Mouse (Mus musculus): Measurements from ENCODE around the gene Arpp21. TPM values are rescaled to one million over a fixed set of nuclear protein-coding genes. Genes with fewer than 3 reads are reported as not detected.
A peak's percentile ranks its signal among the peaks of the same experiment; 100 is the strongest.

Gene Arpp21
- polyA plus RNA-seq, 1 experiment from 2014 or later = 56.9 TPM

- no peaks in the 10 kb centered on the region for H3K9me3 ChIP-seq (replicated peaks; ENCODE audit: control insufficient read depth, low read length, poor library complexity, severe bottlenecking)
- H3K4me1 ChIP-seq (ENCODE audit: control insufficient read depth, insufficient read depth, low read length) = no peaks in the 10 kb centered on the region
- peaks cover 2% of the 10 kb centered on the region; the same call in 1 of the 2 replicates for H3K36me3 ChIP-seq (ENCODE audit: control insufficient read depth, insufficient read depth, low read length)
- H3K9ac ChIP-seq (ENCODE audit: low read depth, low read length) = no peak overlapping the region
- no peak overlapping the region for H3K4me2 ChIP-seq (ENCODE audit: low read length)
- no peaks in the 10 kb centered on the region for H3K27me3 ChIP-seq (ENCODE audit: control insufficient read depth, insufficient read depth, low read depth, low read length)
- no peak overlapping the region for H3K27ac ChIP-seq (ENCODE audit: low read length)
- 82% methylated on average over 2 of the region's 2 CpGs for WGBS
- H3K4me3 ChIP-seq (ENCODE audit: low read depth, low read length) = no peak overlapping the region
- no peak for ATAC-seq
Measured at GRCm38 (mm10) chr9:112225046-112225445, 10.7 kb downstream of the Arpp21 start.

- WGBS = 86% methylated on average over 8 of the region's 8 CpGs
- ATAC-seq = no peak
- H3K27ac ChIP-seq (ENCODE audit: low read length) = no peak overlapping the region
Measured at GRCm38 (mm10) chr9:112219372-112219771, 16.4 kb downstream of the Arpp21 start.

GRCm38 (mm10) chr9:112218237-112218636 is 17.5 kb downstream of the Arpp21 start:
- no peak for ATAC-seq
- H3K27ac ChIP-seq (ENCODE audit: low read length) = no peak overlapping the region
- H3K27me3 ChIP-seq (ENCODE audit: control insufficient read depth, insufficient read depth, low read depth, low read length) = no peaks in the 10 kb centered on the region
- no peaks in the 10 kb centered on the region for H3K9me3 ChIP-seq (replicated peaks; ENCODE audit: control insufficient read depth, low read length, poor library complexity, severe bottlenecking)
- H3K4me3 ChIP-seq (ENCODE audit: low read depth, low read length) = no peak overlapping the region
- H3K4me1 ChIP-seq (ENCODE audit: control insufficient read depth, insufficient read depth, low read length) = peaks cover 2% of the 10 kb centered on the region; the same call in 1 of the 2 replicates
- H3K36me3 ChIP-seq (ENCODE audit: control insufficient read depth, insufficient read depth, low read length) = peaks cover 4% of the 10 kb centered on the region; the same call in 1 of the 2 replicates
- WGBS = 71% methylated on average over 3 of the region's 3 CpGs
- no peak overlapping the region for H3K4me2 ChIP-seq (ENCODE audit: low read length)
- H3K9ac ChIP-seq (ENCODE audit: low read depth, low read length) = no peak overlapping the region

More at GRCm38 (mm10) chr9:112219372-112219771, 16.4 kb downstream of the Arpp21 start:
- Histone ChIP-seq H3K36me3 (ENCODE audit: control insufficient read depth, insufficient read depth, low read length) (peaks cover 4% of the 10 kb centered on the region; the same call in 1 of the 2 replicates), H3K9me3 (replicated peaks; ENCODE audit: control insufficient read depth, low read length, poor library complexity, severe bottlenecking) (no peaks in the 10 kb centered on the region), H3K4me1 (ENCODE audit: control insufficient read depth, insufficient read depth, low read length) (peaks cover 2% of the 10 kb centered on the region; the same call in 1 of the 2 replicates), H3K4me3 (ENCODE audit: low read depth, low read length) (no peak overlapping the region), H3K4me2 (ENCODE audit: low read length) (no peak overlapping the region), H3K27me3 (ENCODE audit: control insufficient read depth, insufficient read depth, low read depth, low read length) (no peaks in the 10 kb centered on the region), H3K9ac (ENCODE audit: low read depth, low read length) (no peak overlapping the region)

- WGBS = 81% methylated on average over 4 of the region's 4 CpGs
- Histone ChIP-seq H3K9ac (ENCODE audit: low read depth, low read length) (no peak overlapping the region), H3K9me3 (replicated peaks; ENCODE audit: control insufficient read depth, low read length, poor library complexity, severe bottlenecking) (no peaks in the 10 kb centered on the region), H3K4me1 (ENCODE audit: control insufficient read depth, insufficient read depth, low read length) (peaks cover 2% of the 10 kb centered on the region; the same call in 1 of the 2 replicates), H3K4me3 (ENCODE audit: low read depth, low read length) (no peak overlapping the region), H3K27me3 (ENCODE audit: control insufficient read depth, insufficient read depth, low read depth, low read length) (no peaks in the 10 kb centered on the region), H3K27ac (ENCODE audit: low read length) (no peak overlapping the region), H3K36me3 (ENCODE audit: control insufficient read depth, insufficient read depth, low read length) (peaks cover 2% of the 10 kb centered on the region; the same call in 1 of the 2 replicates), H3K4me2 (ENCODE audit: low read length) (no peak overlapping the region)
- no peak for ATAC-seq
Measured at GRCm38 (mm10) chr9:112217161-112217560, 18.6 kb downstream of the Arpp21 start.

- H3K9ac ChIP-seq (ENCODE audit: low read depth, low read length) = no peak overlapping the region
- no peak for ATAC-seq
- no peak overlapping the region for H3K4me2 ChIP-seq (ENCODE audit: low read length)
- no peak overlapping the region for H3K27ac ChIP-seq (ENCODE audit: low read length)
- peaks cover 2% of the 10 kb centered on the region; the same call in 1 of the 2 replicates for H3K4me1 ChIP-seq (ENCODE audit: control insufficient read depth, insufficient read depth, low read length)
- 0 out of 2 replicates have a peak, but pooled peaks cover 2% of the 10 kb centered on the region for H3K36me3 ChIP-seq (ENCODE audit: control insufficient read depth, insufficient read depth, low read length)
- no peaks in the 10 kb centered on the region for H3K27me3 ChIP-seq (ENCODE audit: control insufficient read depth, insufficient read depth, low read depth, low read length)
- no peak overlapping the region for H3K4me3 ChIP-seq (ENCODE audit: low read depth, low read length)
- no peaks in the 10 kb centered on the region for H3K9me3 ChIP-seq (replicated peaks; ENCODE audit: control insufficient read depth, low read length, poor library complexity, severe bottlenecking)
- WGBS = 79% methylated on average over 10 of the region's 10 CpGs
Measured at GRCm38 (mm10) chr9:112215030-112215806, 20.5 kb downstream of the Arpp21 start.

GRCm38 (mm10) chr9:112213411-112214255 is 22.1 kb downstream of the Arpp21 start:
- H3K4me1 ChIP-seq (ENCODE audit: control insufficient read depth, insufficient read depth, low read length) = peaks cover 2% of the 10 kb centered on the region; the same call in 1 of the 2 replicates
- WGBS = 72% methylated on average over 10 of the region's 10 CpGs
- H3K9ac ChIP-seq (ENCODE audit: low read depth, low read length) = no peak overlapping the region
- H3K4me2 ChIP-seq (ENCODE audit: low read length) = no peak overlapping the region
- no peaks in the 10 kb centered on the region for H3K9me3 ChIP-seq (replicated peaks; ENCODE audit: control insufficient read depth, low read length, poor library complexity, severe bottlenecking)
- no peak for ATAC-seq
- H3K4me3 ChIP-seq (ENCODE audit: low read depth, low read length) = no peak overlapping the region
- no peak overlapping the region for H3K27ac ChIP-seq (ENCODE audit: low read length)
- H3K27me3 ChIP-seq (ENCODE audit: control insufficient read depth, insufficient read depth, low read depth, low read length) = no peaks in the 10 kb centered on the region
- no peaks in the 10 kb centered on the region for H3K36me3 ChIP-seq (ENCODE audit: control insufficient read depth, insufficient read depth, low read length)

- no peak for ATAC-seq
- 60% methylated on average over 3 of the region's 3 CpGs for WGBS
- Histone ChIP-seq H3K27me3 (ENCODE audit: control insufficient read depth, insufficient read depth, low read depth, low read length) (no peaks in the 10 kb centered on the region), H3K4me1 (ENCODE audit: control insufficient read depth, insufficient read depth, low read length) (peaks cover 3% of the 10 kb centered on the region), H3K27ac (ENCODE audit: low read length) (no peak overlapping the region), H3K9ac (ENCODE audit: low read depth, low read length) (no peak overlapping the region), H3K9me3 (replicated peaks; ENCODE audit: control insufficient read depth, low read length, poor library complexity, severe bottlenecking) (no peaks in the 10 kb centered on the region), H3K4me2 (ENCODE audit: low read length) (no peak overlapping the region), H3K36me3 (ENCODE audit: control insufficient read depth, insufficient read depth, low read length) (no peaks in the 10 kb centered on the region), H3K4me3 (ENCODE audit: low read depth, low read length) (no peak overlapping the region)
Measured at GRCm38 (mm10) chr9:112209803-112210202, 25.9 kb downstream of the Arpp21 start.

- Histone ChIP-seq H3K36me3 (ENCODE audit: control insufficient read depth, insufficient read depth, low read length) (no peaks in the 10 kb centered on the region), H3K4me1 (ENCODE audit: control insufficient read depth, insufficient read depth, low read length) (peaks cover 3% of the 10 kb centered on the region), H3K4me2 (ENCODE audit: low read length) (no peak overlapping the region), H3K27ac (ENCODE audit: low read length) (peak overlapping the region; percentile 53; the same call in 1 of the 2 replicates), H3K27me3 (ENCODE audit: control insufficient read depth, insufficient read depth, low read depth, low read length) (no peaks in the 10 kb centered on the region), H3K9ac (ENCODE audit: low read depth, low read length) (no peak overlapping the region), H3K9me3 (replicated peaks; ENCODE audit: control insufficient read depth, low read length, poor library complexity, severe bottlenecking) (no peaks in the 10 kb centered on the region), H3K4me3 (ENCODE audit: low read depth, low read length) (no peak overlapping the region)
- 15% methylated on average over 4 of the region's 4 CpGs for WGBS
- ATAC-seq = peak; percentile 92
Measured at GRCm38 (mm10) chr9:112207767-112208166, 28.0 kb downstream of the Arpp21 start.
